Mouse (Mus musculus) stomach, embryonic 15.5 days (tissue): Measurements from ENCODE around the gene Samd8. TPM values are rescaled to one million over a fixed set of nuclear protein-coding genes. Genes with fewer than 3 reads are reported as not detected.

Source experiments
- ATAC-seq: fragments of 200-750 bp; cut with Nextera tagmentation; 2 replicates; pipeline ENCODE4 v1.8.0; 2017; ENCODE audit warnings: low read depth, moderate number of reproducible peaks, moderate TSS enrichment; ENCODE audit not compliant: insufficient read depth, low FRiP score
- H3K27ac ChIP-seq: fragments of 300-500 bp; sonication (generic); 2 replicates; pipeline ENCODE4 v1.5.1; 2015; ENCODE audit warnings: mild to moderate bottlenecking, inconsistent platforms
- H3K27me3 ChIP-seq: fragments of 300-500 bp; sonication (generic); replicated peaks from 2 replicates; pipeline ENCODE4 v1.6.1; 2015; ENCODE audit warnings: inconsistent platforms
- H3K36me3 ChIP-seq: fragments of 300-500 bp; sonication (generic); 2 replicates; pipeline ENCODE4 v1.6.1; 2015; ENCODE audit warnings: inconsistent platforms
- H3K4me1 ChIP-seq: fragments of 300-500 bp; sonication (generic); 2 replicates; pipeline ENCODE4 v1.6.1; 2015; ENCODE audit warnings: inconsistent platforms
- H3K4me2 ChIP-seq: fragments of 300-500 bp; sonication (generic); 2 replicates; pipeline ENCODE4 v1.6.1; 2015; ENCODE audit warnings: mild to moderate bottlenecking, inconsistent platforms
- H3K4me3 ChIP-seq: fragments of 300-500 bp; sonication (generic); replicated peaks from 2 replicates; pipeline ENCODE4 v1.5.1; 2015; ENCODE audit warnings: inconsistent platforms
- H3K9ac ChIP-seq: fragments of 300-500 bp; sonication (generic); 2 replicates; pipeline ENCODE4 v1.6.1; 2015; ENCODE audit warnings: inconsistent platforms
- H3K9me3 ChIP-seq: fragments of 300-500 bp; sonication (generic); 2 replicates; pipeline ENCODE4 v1.6.1; 2016; ENCODE audit warnings: inconsistent platforms
- WGBS: fragments of 180-500 bp; shearing (Covaris S2); methylation state at CpG from one replicate; pipeline ENCODE4 v1.1.7; 2015; 5-methylcytosine and 5-hydroxymethylcytosine counted together
- polyA plus RNA-seq: library from polyadenylated mRNA; unstranded; fragments of >200 nt; fragmentation: Nextera tagmentation; extraction: Ambion mirVana; gene quantifications from 2 replicates; pipeline ENCODE4 v1.2.1, GENCODE M21; 2015

The Samd8 gene
- polyA plus RNA-seq, 1 experiment from 2014 or later = 12.0 TPM

DNA sequence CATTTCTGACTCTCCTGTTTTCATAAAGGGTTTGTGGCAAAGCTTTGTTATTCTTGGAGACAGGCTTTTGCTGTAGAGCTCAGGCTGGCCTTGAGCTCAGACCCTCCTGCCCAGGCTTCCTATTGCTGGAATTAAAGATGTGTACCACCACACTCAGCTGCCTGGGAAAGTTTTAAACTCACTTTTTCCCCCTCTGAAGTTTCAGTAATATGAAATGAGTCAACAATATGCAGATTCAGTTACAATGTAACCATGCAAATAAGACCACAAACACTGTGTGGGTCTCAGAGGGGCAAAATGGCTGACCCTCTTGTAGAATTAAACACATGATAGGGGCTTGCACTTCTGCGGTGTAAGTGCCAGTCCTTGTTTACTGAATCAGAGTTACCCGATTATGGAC, 55.9 kb downstream of the Samd8 start:
- peak overlapping the region; percentile 74 for H3K27ac ChIP-seq
- 50% methylated on average over 2 of the region's 2 CpGs for WGBS

DNA sequence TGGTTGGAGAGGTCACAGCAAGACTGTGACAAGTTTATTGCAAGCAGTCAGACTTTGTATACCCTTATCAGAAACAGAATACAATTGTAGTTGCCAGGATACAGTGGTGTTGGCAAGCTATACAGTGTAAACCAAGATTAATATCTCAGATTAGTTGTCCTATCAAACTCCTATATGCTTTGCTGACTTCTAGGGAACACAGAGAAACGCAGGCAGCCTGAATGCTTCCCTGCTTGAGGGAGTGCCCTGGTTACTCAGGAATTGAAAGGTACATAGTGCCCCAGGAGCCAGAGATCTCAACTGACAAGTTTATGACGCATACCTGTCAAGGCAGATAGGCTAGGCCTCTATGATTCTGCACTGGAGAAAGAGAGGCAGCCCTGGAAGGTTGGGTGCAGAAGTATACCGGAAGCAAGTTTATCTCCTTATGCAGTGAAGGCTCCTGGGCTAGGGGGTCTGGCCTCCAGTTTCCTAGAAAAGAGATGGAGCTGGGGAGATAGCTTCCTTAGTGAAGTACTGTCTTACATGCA, 56.4 kb downstream of the Samd8 start:
- H3K27me3 ChIP-seq = no peaks in the 10 kb centered on the region
- peak overlapping the region; percentile 74 for H3K27ac ChIP-seq
- 57% methylated on average over 3 of the region's 3 CpGs for WGBS
- H3K4me3 ChIP-seq = no peak overlapping the region
- peak; percentile 82 for ATAC-seq
- H3K9ac ChIP-seq = no peak overlapping the region
- no peaks in the 10 kb centered on the region for H3K4me1 ChIP-seq
- H3K9me3 ChIP-seq = no peaks in the 10 kb centered on the region
- no peak overlapping the region for H3K4me2 ChIP-seq
- H3K36me3 ChIP-seq = no peaks in the 10 kb centered on the region

More for the DNA sequence above, 55.9 kb downstream of the Samd8 start:
- no peaks in the 10 kb centered on the region for H3K9me3 ChIP-seq
- no peak overlapping the region for H3K4me3 ChIP-seq
- H3K27me3 ChIP-seq = no peaks in the 10 kb centered on the region
- no peaks in the 10 kb centered on the region for H3K36me3 ChIP-seq
- ATAC-seq = no peak
- no peak overlapping the region for H3K4me2 ChIP-seq
- H3K9ac ChIP-seq = no peak overlapping the region
- no peaks in the 10 kb centered on the region for H3K4me1 ChIP-seq

GRCm38 (mm10) chr14:21808208-21808922, 58.0 kb downstream of the Samd8 start:
- Histone ChIP-seq H3K4me3 (no peak overlapping the region), H3K4me1 (no peaks in the 10 kb centered on the region), H3K9me3 (no peaks in the 10 kb centered on the region), H3K9ac (no peak overlapping the region), H3K27ac (peak overlapping the region; percentile 74), H3K27me3 (no peaks in the 10 kb centered on the region), H3K36me3 (no peaks in the 10 kb centered on the region), H3K4me2 (0 out of 2 replicates have a peak overlapping the region, but pooled peaks have one; percentile 10)
- 67% methylated on average over 8 of the region's 8 CpGs for WGBS
- peak; percentile 54 for ATAC-seq

GRCm38 (mm10) chr14:21809418-21809817, 59.1 kb downstream of the Samd8 start:
- Histone ChIP-seq H3K4me1 (no peaks in the 10 kb centered on the region), H3K27ac (no peak overlapping the region), H3K36me3 (no peaks in the 10 kb centered on the region), H3K9ac (no peak overlapping the region), H3K27me3 (no peaks in the 10 kb centered on the region), H3K9me3 (no peaks in the 10 kb centered on the region), H3K4me3 (no peak overlapping the region), H3K4me2 (no peak overlapping the region)
- no peak for ATAC-seq
- 86% methylated on average over 2 of the region's 2 CpGs for WGBS

DNA sequence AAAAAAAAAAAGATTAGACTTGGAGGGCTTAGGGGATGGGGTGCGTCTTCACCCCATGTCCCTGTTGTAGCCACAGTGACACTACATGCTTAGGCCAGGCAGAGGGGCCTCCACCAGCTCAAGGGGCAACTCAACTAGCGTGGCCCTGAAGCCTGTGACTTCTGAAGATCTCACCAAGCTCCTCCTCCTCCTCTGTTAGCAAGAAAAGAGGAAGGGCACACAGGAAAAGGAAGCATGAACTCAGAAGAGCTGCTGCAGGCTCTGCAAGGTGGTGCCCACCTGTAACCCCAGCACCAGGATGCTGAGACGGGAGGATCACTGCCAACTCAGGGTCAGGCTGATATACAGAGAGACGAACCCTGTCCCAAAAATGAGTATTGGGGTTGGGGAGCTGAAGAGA, 61.0 kb downstream of the Samd8 start:
- Histone ChIP-seq H3K9me3 (no peaks in the 10 kb centered on the region), H3K4me2 (no peak overlapping the region), H3K36me3 (no peaks in the 10 kb centered on the region), H3K27me3 (no peaks in the 10 kb centered on the region), H3K4me3 (no peak overlapping the region), H3K27ac (no peak overlapping the region), H3K9ac (no peak overlapping the region), H3K4me1 (no peaks in the 10 kb centered on the region; the same call in 1 of the 2 replicates)
- no peak for ATAC-seq
- 85% methylated on average over 4 of the region's 4 CpGs for WGBS

DNA sequence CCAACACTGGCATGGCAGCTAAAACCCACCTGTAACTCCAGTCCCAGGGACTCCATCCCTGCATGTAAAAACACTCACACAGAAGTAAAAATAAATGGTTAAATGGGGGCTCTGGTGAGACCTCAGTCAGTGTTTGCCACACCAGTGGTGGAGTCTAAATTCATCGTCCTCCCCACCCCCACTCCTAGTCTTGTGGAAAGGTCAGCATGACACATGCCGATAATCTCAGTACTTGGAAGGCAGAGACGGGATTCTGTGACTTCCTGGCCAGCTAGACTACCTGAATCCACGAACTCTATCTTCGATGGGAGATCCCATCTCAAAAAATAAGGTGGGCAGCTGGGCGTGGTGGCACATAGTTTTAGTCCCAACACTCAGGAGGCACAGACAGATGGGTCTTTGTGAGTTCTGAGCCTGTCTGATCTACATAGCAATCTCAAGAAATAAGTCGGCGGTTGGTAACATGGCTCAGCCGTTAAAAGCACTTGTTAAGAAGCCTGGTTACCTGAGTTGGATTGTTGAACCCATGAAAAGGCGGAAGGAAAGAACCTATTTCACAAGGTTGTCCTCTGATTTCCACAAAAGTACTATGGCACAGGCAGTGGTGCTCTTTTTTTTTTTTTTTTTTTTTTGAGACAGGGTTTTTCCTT, 61.5 kb downstream of the Samd8 start:
- WGBS = 85% methylated on average over 10 of the region's 10 CpGs
- no peak overlapping the region for H3K27ac ChIP-seq
- no peak overlapping the region for H3K4me2 ChIP-seq
- H3K27me3 ChIP-seq = no peaks in the 10 kb centered on the region
- peaks cover 4% of the 10 kb centered on the region; the same call in 1 of the 2 replicates for H3K4me1 ChIP-seq
- H3K9ac ChIP-seq = no peak overlapping the region
- no peaks in the 10 kb centered on the region for H3K9me3 ChIP-seq
- H3K36me3 ChIP-seq = no peaks in the 10 kb centered on the region
- no peak overlapping the region for H3K4me3 ChIP-seq
- no peak for ATAC-seq

DNA sequence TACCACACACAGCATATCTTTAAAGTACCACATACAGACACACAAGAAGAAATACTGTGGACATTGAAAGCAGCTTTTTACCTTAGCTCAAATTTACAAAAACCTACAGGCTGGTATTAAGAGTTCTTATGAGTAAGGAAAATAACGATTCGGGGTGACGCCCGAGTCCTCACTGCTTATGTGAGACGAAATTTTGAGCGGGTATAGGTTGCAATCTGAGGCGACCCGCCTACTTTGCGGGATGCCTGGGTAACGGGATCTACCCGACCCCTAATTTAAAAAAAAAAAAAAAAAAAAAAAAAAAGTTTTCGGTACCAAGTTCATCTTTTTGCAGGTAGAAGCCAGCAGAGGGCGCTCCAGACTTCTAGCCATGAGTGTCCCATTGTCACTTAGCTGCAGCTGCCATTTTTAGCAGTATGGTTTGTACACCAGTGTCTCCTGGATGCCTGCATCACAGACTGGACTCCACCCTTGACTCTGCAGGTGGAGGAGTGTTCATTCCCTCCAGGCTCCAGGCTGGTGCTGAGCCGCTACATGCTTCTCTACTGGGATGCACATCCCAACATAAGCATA, 62.3 kb downstream of the Samd8 start:
- no peak overlapping the region for H3K4me2 ChIP-seq

DNA sequence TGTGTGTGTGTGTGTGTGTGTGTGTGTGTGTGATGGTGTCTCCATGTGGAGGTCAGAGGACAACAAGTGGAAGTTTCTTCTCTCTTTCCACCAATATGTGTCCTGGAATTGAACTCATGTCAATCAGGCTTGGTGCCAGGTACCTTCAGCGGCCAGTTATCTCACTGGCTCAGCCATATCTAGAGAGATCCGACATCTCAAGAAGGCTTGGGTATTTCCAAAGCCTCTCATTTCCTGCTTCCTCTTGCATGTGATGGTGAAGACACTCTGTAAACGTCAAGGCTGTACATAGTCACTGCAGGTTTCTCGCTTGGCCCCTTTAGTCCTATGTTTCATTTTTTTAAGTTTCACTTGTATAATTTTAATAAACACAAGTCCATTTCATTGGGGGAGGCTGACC, 62.9 kb downstream of the Samd8 start:
- Histone ChIP-seq H3K27me3 (no peaks in the 10 kb centered on the region), H3K4me1 (peaks cover 6% of the 10 kb centered on the region; the same call in 1 of the 2 replicates), H3K27ac (no peak overlapping the region), H3K36me3 (no peaks in the 10 kb centered on the region), H3K9me3 (no peaks in the 10 kb centered on the region), H3K4me2 (no peak overlapping the region), H3K4me3 (no peak overlapping the region), H3K9ac (no peak overlapping the region)
- 65% methylated on average over 4 of the region's 4 CpGs for WGBS
- ATAC-seq = no peak

More for the DNA sequence above, 62.3 kb downstream of the Samd8 start:
- Histone ChIP-seq H3K36me3 (no peaks in the 10 kb centered on the region), H3K4me1 (peaks cover 6% of the 10 kb centered on the region; the same call in 1 of the 2 replicates), H3K27me3 (no peaks in the 10 kb centered on the region), H3K9ac (no peak overlapping the region), H3K27ac (no peak overlapping the region), H3K9me3 (no peaks in the 10 kb centered on the region), H3K4me3 (no peak overlapping the region)
- peak; percentile 54; the same call in 1 of the 2 replicates for ATAC-seq
- WGBS = 26% methylated on average over 14 of the region's 14 CpGs

- no peaks in the 10 kb centered on the region for H3K27me3 ChIP-seq
- 70% methylated on average over 3 of the region's 3 CpGs for WGBS
- H3K36me3 ChIP-seq = no peaks in the 10 kb centered on the region
- no peak for ATAC-seq
- H3K27ac ChIP-seq = no peak overlapping the region
- peaks cover 6% of the 10 kb centered on the region; the same call in 1 of the 2 replicates for H3K4me1 ChIP-seq
- H3K4me2 ChIP-seq = no peak overlapping the region
- H3K9ac ChIP-seq = no peak overlapping the region
- H3K9me3 ChIP-seq = no peaks in the 10 kb centered on the region
- H3K4me3 ChIP-seq = no peak overlapping the region
Observed at GRCm38 (mm10) chr14:21813847-21814246, 63.5 kb downstream of the Samd8 start.

- Histone ChIP-seq H3K9ac (no peak overlapping the region), H3K9me3 (no peaks in the 10 kb centered on the region), H3K4me1 (peaks cover 6% of the 10 kb centered on the region; the same call in 1 of the 2 replicates), H3K36me3 (no peaks in the 10 kb centered on the region), H3K27ac (no peak overlapping the region), H3K27me3 (no peaks in the 10 kb centered on the region), H3K4me3 (no peak overlapping the region), H3K4me2 (no peak overlapping the region)
- ATAC-seq = no peak
- WGBS = 89% methylated on average over 4 of the region's 4 CpGs
Observed at GRCm38 (mm10) chr14:21814606-21815005, 64.3 kb downstream of the Samd8 start.

DNA sequence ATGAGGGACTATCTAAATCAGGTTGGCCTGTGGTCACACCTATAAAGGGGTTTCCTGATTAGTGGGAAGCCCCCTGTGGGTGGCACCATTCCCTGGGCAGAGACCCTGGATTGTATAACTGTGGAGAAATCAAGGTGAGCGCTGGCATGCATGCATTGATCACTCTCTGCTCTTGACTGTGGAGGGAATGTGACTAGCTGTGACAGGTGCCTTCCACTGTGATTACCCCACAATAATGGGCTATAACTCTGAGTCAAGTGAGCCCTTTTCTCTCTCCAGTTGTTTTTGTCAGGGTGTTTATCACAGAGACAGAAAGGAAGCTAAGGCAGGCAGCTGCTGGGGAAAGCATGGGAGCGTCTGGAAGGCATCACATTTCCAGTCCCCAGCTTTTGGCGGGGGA, 65.9 kb downstream of the Samd8 start:
- no peaks in the 10 kb centered on the region for H3K27me3 ChIP-seq
- H3K9ac ChIP-seq = no peak overlapping the region
- ATAC-seq = no peak
- H3K4me2 ChIP-seq = no peak overlapping the region
- WGBS = 60% methylated on average over 3 of the region's 3 CpGs
- H3K4me1 ChIP-seq = peaks cover 6% of the 10 kb centered on the region; the same call in 1 of the 2 replicates
- no peak overlapping the region for H3K4me3 ChIP-seq
- no peaks in the 10 kb centered on the region for H3K9me3 ChIP-seq
- no peaks in the 10 kb centered on the region for H3K36me3 ChIP-seq
- peak overlapping the region; percentile 48; the same call in 1 of the 2 replicates for H3K27ac ChIP-seq

- ATAC-seq = peak; percentile 45; the same call in 1 of the 2 replicates
- Histone ChIP-seq H3K27me3 (no peaks in the 10 kb centered on the region), H3K27ac (peak overlapping the region; percentile 73), H3K4me1 (peaks cover 6% of the 10 kb centered on the region; the same call in 1 of the 2 replicates), H3K4me2 (no peak overlapping the region), H3K9ac (no peak overlapping the region), H3K9me3 (no peaks in the 10 kb centered on the region), H3K4me3 (no peak overlapping the region), H3K36me3 (no peaks in the 10 kb centered on the region)
- WGBS = 47% methylated on average over 4 of the region's 4 CpGs
Observed at GRCm38 (mm10) chr14:21817453-21817852, 67.1 kb downstream of the Samd8 start.
